Mouse (Mus musculus): ENCODE measurements around the gene Plekho1.

The Plekho1 gene

DNA sequence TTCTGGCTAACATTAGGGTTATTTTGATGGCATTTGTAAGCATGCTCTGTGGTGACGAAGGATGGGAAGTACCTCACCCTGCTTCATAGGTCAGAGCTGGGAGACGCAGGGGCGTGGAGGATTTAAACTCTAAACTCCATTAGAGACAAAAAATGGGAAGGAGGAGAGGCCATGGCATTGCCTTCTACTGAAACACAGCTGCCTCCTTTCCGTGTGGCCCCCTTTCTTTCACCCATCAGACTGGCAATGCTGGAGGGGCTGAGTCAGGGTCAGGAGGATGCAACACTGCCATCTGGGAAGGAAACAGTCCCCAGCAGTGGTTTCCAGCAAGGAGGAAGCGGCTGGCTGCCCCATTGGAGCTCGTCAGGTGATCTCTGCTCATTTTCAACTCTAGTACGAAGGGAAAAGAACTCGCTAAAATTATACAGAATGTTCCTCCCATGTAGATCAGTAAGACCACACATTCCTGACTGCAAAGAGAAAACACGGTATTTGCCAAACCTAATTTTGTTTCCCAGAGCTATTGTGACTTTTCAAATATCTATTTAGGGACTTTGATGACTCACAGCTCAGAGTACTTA is 5.2 kb upstream of the Plekho1 start:
- no peak overlapping the region for H3K4me3 ChIP-seq (replicated peaks; ENCODE audit: low read length)
- H3K27me3 ChIP-seq (ENCODE audit: insufficient read depth, low read length) = peaks cover 32% of the 10 kb centered on the region
- TF ChIP-seq CTCF (conservative IDR thresholded peaks at IDR 0.05; ENCODE audit: low read length) (no peak), NANOG (IDR thresholded peaks at IDR 0.05; ENCODE audit: borderline replicate concordance, low read length) (no peak), POU5F1 (IDR thresholded peaks at IDR 0.05; ENCODE audit: borderline replicate concordance, low read length) (no peak)
- H3K9me3 ChIP-seq (ENCODE audit: low read length) = no peaks in the 10 kb centered on the region
- H3K4me1 ChIP-seq (replicated peaks; ENCODE audit: low read depth, low read length) = peaks cover 23% of the 10 kb centered on the region
- no peaks in the 10 kb centered on the region for H3K36me3 ChIP-seq (ENCODE audit: insufficient read depth, low read length)

GRCm38 (mm10) chr3:96000080-96000632 is 4.4 kb upstream of the Plekho1 start:
- Histone ChIP-seq H3K9me3 (ENCODE audit: low read length) (no peaks in the 10 kb centered on the region), H3K4me1 (replicated peaks; ENCODE audit: low read depth, low read length) (peaks cover 24% of the 10 kb centered on the region), H3K36me3 (ENCODE audit: insufficient read depth, low read length) (no peaks in the 10 kb centered on the region), H3K27me3 (ENCODE audit: insufficient read depth, low read length) (peaks cover 36% of the 10 kb centered on the region), H3K4me3 (replicated peaks; ENCODE audit: low read length) (no peak overlapping the region)
- no peak for TF ChIP-seq CTCF (conservative IDR thresholded peaks at IDR 0.05; ENCODE audit: low read length)
- TF ChIP-seq POU5F1 (IDR thresholded peaks at IDR 0.05; ENCODE audit: borderline replicate concordance, low read length) = no peak
- no peak for TF ChIP-seq NANOG (IDR thresholded peaks at IDR 0.05; ENCODE audit: borderline replicate concordance, low read length)

DNA sequence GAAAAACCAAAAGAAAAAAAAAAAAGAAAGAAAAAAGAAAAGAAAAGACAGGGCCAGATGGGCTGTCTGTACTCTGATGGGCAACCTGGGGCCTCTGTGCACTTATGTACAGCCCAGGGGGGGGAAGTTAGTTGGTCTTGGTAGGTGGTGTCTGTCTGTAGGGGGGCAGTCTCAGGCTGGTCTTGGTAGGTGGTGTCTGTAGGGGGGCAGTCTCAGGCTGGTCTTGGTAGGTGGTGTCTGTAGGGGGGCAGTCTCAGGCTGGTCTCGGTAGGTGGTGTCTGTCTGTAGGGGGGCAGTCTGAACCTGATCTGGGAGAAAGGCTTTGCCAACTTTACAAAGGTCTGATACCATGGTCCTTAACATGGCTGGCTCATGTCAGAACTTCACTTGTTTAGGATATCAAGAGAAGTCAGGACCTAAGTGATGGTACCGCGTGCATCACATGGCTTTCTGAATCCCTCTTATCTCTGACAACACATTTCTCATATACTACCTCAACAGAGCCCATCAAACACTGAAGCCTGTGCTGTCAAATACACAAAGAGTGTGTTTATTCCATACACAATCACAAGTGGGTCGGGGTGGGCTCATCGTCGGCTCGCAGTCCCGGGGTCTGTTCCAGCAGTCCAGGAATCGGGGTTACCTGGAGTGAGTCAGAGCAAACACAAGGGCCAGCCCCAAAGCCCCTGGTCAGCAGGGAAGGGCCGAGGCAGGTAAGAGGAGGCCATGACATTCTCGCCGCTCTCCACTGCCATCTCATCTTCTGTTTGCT is 3.7 kb upstream of the Plekho1 start:
- Histone ChIP-seq H3K27me3 (ENCODE audit: insufficient read depth, low read length) (peaks cover 42% of the 10 kb centered on the region), H3K4me3 (replicated peaks; ENCODE audit: low read length) (no peak overlapping the region), H3K9me3 (ENCODE audit: low read length) (no peaks in the 10 kb centered on the region), H3K36me3 (ENCODE audit: insufficient read depth, low read length) (no peaks in the 10 kb centered on the region), H3K4me1 (replicated peaks; ENCODE audit: low read depth, low read length) (peaks cover 31% of the 10 kb centered on the region)
- no peak for TF ChIP-seq CTCF (conservative IDR thresholded peaks at IDR 0.05; ENCODE audit: low read length)
- TF ChIP-seq POU5F1 (IDR thresholded peaks at IDR 0.05; ENCODE audit: borderline replicate concordance, low read length) = no peak
- no peak for TF ChIP-seq NANOG (IDR thresholded peaks at IDR 0.05; ENCODE audit: borderline replicate concordance, low read length)

DNA sequence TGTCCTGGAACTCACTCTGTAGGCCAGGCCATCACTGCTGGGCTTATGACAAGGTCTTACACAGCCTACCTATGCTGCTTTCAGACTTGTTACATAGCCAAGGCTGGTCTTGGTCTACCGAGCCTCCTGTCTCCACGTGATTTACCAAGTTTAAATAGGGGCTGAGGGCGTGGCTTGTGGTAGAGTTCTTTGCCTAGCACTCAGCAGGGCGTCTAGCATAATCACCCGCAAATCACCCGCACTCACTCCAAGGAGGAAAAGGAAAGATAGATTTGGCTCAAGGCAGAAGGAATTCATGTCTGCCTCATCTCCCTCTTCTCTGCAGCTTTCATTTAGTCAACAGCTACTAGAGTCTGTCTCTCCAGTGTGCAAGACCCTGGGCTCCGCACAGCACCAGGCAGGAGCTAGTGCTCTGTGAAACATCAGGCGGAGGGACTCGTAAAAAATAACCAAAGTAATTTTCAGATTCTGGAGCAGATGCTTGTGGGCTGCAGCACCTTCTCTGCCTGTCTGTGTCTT is 1.5 kb upstream of the Plekho1 start:
- Histone ChIP-seq H3K36me3 (ENCODE audit: insufficient read depth, low read length) (no peaks in the 10 kb centered on the region), H3K4me3 (replicated peaks; ENCODE audit: low read length) (no peak overlapping the region), H3K27me3 (ENCODE audit: insufficient read depth, low read length) (peaks cover 64% of the 10 kb centered on the region), H3K9me3 (ENCODE audit: low read length) (no peaks in the 10 kb centered on the region), H3K4me1 (replicated peaks; ENCODE audit: low read depth, low read length) (peaks cover 52% of the 10 kb centered on the region)
- TF ChIP-seq POU5F1 (IDR thresholded peaks at IDR 0.05; ENCODE audit: borderline replicate concordance, low read length) (no peak), CTCF (conservative IDR thresholded peaks at IDR 0.05; ENCODE audit: low read length) (no peak), NANOG (IDR thresholded peaks at IDR 0.05; ENCODE audit: borderline replicate concordance, low read length) (no peak)

GRCm38 (mm10) chr3:95996451-95997073 is 761 bp upstream of the Plekho1 start:
- H3K4me1 ChIP-seq (replicated peaks; ENCODE audit: low read depth, low read length) = peaks cover 57% of the 10 kb centered on the region
- H3K36me3 ChIP-seq (ENCODE audit: insufficient read depth, low read length) = no peaks in the 10 kb centered on the region
- no peak for TF ChIP-seq POU5F1 (IDR thresholded peaks at IDR 0.05; ENCODE audit: borderline replicate concordance, low read length)
- H3K27me3 ChIP-seq (ENCODE audit: insufficient read depth, low read length) = peaks cover 70% of the 10 kb centered on the region
- peak overlapping the region; percentile 84 for H3K4me3 ChIP-seq (replicated peaks; ENCODE audit: low read length)
- H3K9me3 ChIP-seq (ENCODE audit: low read length) = no peaks in the 10 kb centered on the region

GRCm38 (mm10) chr3:95994975-95995801 is 613 bp downstream of the Plekho1 start:
- TF ChIP-seq POU5F1 (IDR thresholded peaks at IDR 0.05; ENCODE audit: borderline replicate concordance, low read length) = no peak
- TF ChIP-seq NANOG (IDR thresholded peaks at IDR 0.05; ENCODE audit: borderline replicate concordance, low read length) = no peak
- TF ChIP-seq CTCF (conservative IDR thresholded peaks at IDR 0.05; ENCODE audit: low read length) = no peak
- H3K27me3 ChIP-seq (ENCODE audit: insufficient read depth, low read length) = peaks cover 84% of the 10 kb centered on the region

DNA sequence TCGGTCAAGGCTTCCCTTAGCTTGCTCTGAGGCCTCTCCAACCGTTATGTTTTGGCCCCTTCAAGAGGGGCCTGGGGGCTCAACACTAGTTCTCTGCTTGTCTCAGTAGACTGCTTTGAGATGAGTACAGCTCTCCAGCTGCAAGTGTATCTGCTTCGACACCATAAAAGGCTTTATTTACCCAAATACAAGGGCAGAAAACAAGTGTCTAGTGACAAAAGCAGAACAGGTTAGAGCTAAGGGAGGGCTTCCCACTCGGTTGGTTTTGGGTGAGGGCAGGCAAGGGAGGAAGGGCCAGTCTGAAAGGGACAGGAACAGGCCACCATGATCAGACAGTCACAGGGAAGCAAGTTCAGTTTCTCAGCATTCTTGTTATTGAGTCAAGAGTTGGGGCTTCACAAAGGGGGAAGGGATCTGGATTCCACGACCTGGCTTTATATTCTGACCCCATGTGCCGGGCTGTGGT is 1.4 kb downstream of the Plekho1 start:
- Histone ChIP-seq H3K27me3 (ENCODE audit: insufficient read depth, low read length) (peaks cover 86% of the 10 kb centered on the region), H3K4me3 (replicated peaks; ENCODE audit: low read length) (no peak overlapping the region; the same call in 1 of the 2 replicates), H3K9me3 (ENCODE audit: low read length) (no peaks in the 10 kb centered on the region), H3K4me1 (replicated peaks; ENCODE audit: low read depth, low read length) (peaks cover 58% of the 10 kb centered on the region), H3K36me3 (ENCODE audit: insufficient read depth, low read length) (no peaks in the 10 kb centered on the region)
- TF ChIP-seq CTCF (conservative IDR thresholded peaks at IDR 0.05; ENCODE audit: low read length) (no peak), POU5F1 (IDR thresholded peaks at IDR 0.05; ENCODE audit: borderline replicate concordance, low read length) (no peak), NANOG (IDR thresholded peaks at IDR 0.05; ENCODE audit: borderline replicate concordance, low read length) (no peak)

More at GRCm38 (mm10) chr3:95994975-95995801, 613 bp downstream of the Plekho1 start:
- Histone ChIP-seq H3K4me1 (replicated peaks; ENCODE audit: low read depth, low read length) (peaks cover 59% of the 10 kb centered on the region), H3K36me3 (ENCODE audit: insufficient read depth, low read length) (no peaks in the 10 kb centered on the region), H3K9me3 (ENCODE audit: low read length) (no peaks in the 10 kb centered on the region), H3K4me3 (replicated peaks; ENCODE audit: low read length) (peak overlapping the region; percentile 84)

All from E14TG2a.4 (cell line).